Mouse (Mus musculus): ENCODE measurements around the gene Gm21304. TPM values are rescaled to one million over a fixed set of nuclear protein-coding genes. Genes with fewer than 3 reads are reported as not detected.
"Not testable (repeated sequence)": the region's sequence is repeated elsewhere in the genome, so short reads cannot be mapped to it uniquely, and the experiment has no call there.

Gene Gm21304
- polyA plus RNA-seq (2014; fragmentation: Nextera tagmentation; extraction: Ambion mirVana), result not detected in 2 replicates

DNA sequence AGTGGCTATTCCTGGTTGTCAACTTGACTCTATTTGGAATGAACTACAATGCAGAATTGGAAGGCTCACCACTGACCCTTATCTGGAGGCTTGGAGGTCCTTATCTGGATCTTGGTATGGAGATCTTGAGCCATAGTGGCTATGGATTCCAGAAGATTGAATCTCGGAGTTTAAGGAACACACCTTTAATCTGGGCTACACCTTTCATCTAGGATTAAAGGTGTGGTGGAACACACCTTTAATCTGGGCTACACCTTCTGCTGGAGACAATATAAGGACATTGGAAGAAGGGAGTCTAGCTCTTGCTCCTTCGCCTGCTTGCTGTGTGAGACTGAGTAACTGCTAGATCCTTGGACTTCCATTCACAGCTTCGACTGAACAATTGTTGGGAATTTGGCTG lies at the start of gene Gm21304:
Gm21304 (plus strand) TSS at position 301 of the 400 bp plus-strand sequence.
- ATAC-seq (replicated peaks; ENCODE audit: insufficient number of reproducible peaks, low FRiP score, low TSS enrichment, low read depth); H3K27me3 ChIP-seq (ENCODE audit: control insufficient read depth, insufficient read depth, low read length); H3K4me2 ChIP-seq (ENCODE audit: low read depth, low read length); H3K27ac ChIP-seq (replicated peaks; ENCODE audit: low read depth, low read length); DNase-seq (ENCODE audit: low spot score); H3K36me3 ChIP-seq (replicated peaks; ENCODE audit: control insufficient read depth, insufficient read depth, low read depth, low read length); H3K4me3 ChIP-seq (ENCODE audit: low read depth, low read length); H3K9ac ChIP-seq (replicated peaks; ENCODE audit: low read length); H3K4me1 ChIP-seq (ENCODE audit: control insufficient read depth, insufficient read depth, low read length); H3K9me3 ChIP-seq (replicated peaks; ENCODE audit: control insufficient read depth, low read length): not testable (repeated sequence)
- WGBS, result no CpG with 5 or more reads among the region's 3 CpGs

DNA sequence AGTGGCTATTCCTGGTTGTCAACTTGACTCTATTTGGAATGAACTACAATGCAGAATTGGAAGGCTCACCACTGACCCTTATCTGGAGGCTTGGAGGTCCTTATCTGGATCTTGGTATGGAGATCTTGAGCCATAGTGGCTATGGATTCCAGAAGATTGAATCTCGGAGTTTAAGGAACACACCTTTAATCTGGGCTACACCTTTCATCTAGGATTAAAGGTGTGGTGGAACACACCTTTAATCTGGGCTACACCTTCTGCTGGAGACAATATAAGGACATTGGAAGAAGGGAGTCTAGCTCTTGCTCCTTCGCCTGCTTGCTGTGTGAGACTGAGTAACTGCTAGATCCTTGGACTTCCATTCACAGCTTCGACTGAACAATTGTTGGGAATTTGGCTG lies 25.6 kb upstream of the Gm21304 start, which contains the start of gene Gm21293:
Gm21293 (plus strand) TSS at position 301 of the 400 bp plus-strand sequence.
- not testable (repeated sequence) for DNase-seq (ENCODE audit: low spot score); H3K4me2 ChIP-seq (ENCODE audit: low read depth, low read length); H3K9ac ChIP-seq (replicated peaks; ENCODE audit: low read length); ATAC-seq (replicated peaks; ENCODE audit: insufficient number of reproducible peaks, low FRiP score, low TSS enrichment, low read depth); H3K27me3 ChIP-seq (ENCODE audit: control insufficient read depth, insufficient read depth, low read length); H3K36me3 ChIP-seq (replicated peaks; ENCODE audit: control insufficient read depth, insufficient read depth, low read depth, low read length); H3K4me1 ChIP-seq (ENCODE audit: control insufficient read depth, insufficient read depth, low read length); H3K27ac ChIP-seq (replicated peaks; ENCODE audit: low read depth, low read length); H3K9me3 ChIP-seq (replicated peaks; ENCODE audit: control insufficient read depth, low read length); H3K4me3 ChIP-seq (ENCODE audit: low read depth, low read length)
- WGBS, result no CpG with 5 or more reads among the region's 3 CpGs

DNA sequence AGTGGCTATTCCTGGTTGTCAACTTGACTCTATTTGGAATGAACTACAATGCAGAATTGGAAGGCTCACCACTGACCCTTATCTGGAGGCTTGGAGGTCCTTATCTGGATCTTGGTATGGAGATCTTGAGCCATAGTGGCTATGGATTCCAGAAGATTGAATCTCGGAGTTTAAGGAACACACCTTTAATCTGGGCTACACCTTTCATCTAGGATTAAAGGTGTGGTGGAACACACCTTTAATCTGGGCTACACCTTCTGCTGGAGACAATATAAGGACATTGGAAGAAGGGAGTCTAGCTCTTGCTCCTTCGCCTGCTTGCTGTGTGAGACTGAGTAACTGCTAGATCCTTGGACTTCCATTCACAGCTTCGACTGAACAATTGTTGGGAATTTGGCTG lies 17.1 kb upstream of the Gm21304 start, which contains the start of gene Gm6763:
Gm6763 (plus strand) TSS at position 301 of the 400 bp plus-strand sequence.
- not testable (repeated sequence) for H3K27me3 ChIP-seq (ENCODE audit: control insufficient read depth, insufficient read depth, low read length); H3K27ac ChIP-seq (replicated peaks; ENCODE audit: low read depth, low read length); H3K4me1 ChIP-seq (ENCODE audit: control insufficient read depth, insufficient read depth, low read length); H3K4me2 ChIP-seq (ENCODE audit: low read depth, low read length); ATAC-seq (replicated peaks; ENCODE audit: insufficient number of reproducible peaks, low FRiP score, low TSS enrichment, low read depth); DNase-seq (ENCODE audit: low spot score); H3K36me3 ChIP-seq (replicated peaks; ENCODE audit: control insufficient read depth, insufficient read depth, low read depth, low read length); H3K9ac ChIP-seq (replicated peaks; ENCODE audit: low read length); H3K4me3 ChIP-seq (ENCODE audit: low read depth, low read length); H3K9me3 ChIP-seq (replicated peaks; ENCODE audit: control insufficient read depth, low read length)
- no CpG with 5 or more reads among the region's 3 CpGs for WGBS

DNA sequence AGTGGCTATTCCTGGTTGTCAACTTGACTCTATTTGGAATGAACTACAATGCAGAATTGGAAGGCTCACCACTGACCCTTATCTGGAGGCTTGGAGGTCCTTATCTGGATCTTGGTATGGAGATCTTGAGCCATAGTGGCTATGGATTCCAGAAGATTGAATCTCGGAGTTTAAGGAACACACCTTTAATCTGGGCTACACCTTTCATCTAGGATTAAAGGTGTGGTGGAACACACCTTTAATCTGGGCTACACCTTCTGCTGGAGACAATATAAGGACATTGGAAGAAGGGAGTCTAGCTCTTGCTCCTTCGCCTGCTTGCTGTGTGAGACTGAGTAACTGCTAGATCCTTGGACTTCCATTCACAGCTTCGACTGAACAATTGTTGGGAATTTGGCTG lies 8.6 kb upstream of the Gm21304 start, which contains the start of gene Gm8764:
Gm8764 (plus strand) TSS at position 301 of the 400 bp plus-strand sequence.
- not testable (repeated sequence) for H3K36me3 ChIP-seq (replicated peaks; ENCODE audit: control insufficient read depth, insufficient read depth, low read depth, low read length); H3K9me3 ChIP-seq (replicated peaks; ENCODE audit: control insufficient read depth, low read length); H3K4me1 ChIP-seq (ENCODE audit: control insufficient read depth, insufficient read depth, low read length); H3K4me2 ChIP-seq (ENCODE audit: low read depth, low read length); H3K27ac ChIP-seq (replicated peaks; ENCODE audit: low read depth, low read length); ATAC-seq (replicated peaks; ENCODE audit: insufficient number of reproducible peaks, low FRiP score, low TSS enrichment, low read depth); H3K27me3 ChIP-seq (ENCODE audit: control insufficient read depth, insufficient read depth, low read length); H3K9ac ChIP-seq (replicated peaks; ENCODE audit: low read length); DNase-seq (ENCODE audit: low spot score); H3K4me3 ChIP-seq (ENCODE audit: low read depth, low read length)
- WGBS, result no CpG with 5 or more reads among the region's 3 CpGs

DNA sequence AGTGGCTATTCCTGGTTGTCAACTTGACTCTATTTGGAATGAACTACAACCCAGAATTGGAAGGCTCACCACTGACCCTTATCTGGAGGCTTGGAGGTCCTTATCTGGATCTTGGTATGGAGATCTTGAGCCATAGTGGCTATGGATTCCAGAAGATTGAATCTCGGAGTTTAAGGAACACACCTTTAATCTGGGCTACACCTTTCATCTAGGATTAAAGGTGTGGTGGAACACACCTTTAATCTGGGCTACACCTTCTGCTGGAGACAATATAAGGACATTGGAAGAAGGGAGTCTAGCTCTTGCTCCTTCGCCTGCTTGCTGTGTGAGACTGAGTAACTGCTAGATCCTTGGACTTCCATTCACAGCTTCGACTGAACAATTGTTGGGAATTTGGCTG lies 8.4 kb downstream of the Gm21304 start, which contains the start of gene Gm21312:
Gm21312 (plus strand) TSS at position 301 of the 400 bp plus-strand sequence.
- H3K27me3 ChIP-seq (ENCODE audit: control insufficient read depth, insufficient read depth, low read length); H3K4me3 ChIP-seq (ENCODE audit: low read depth, low read length); H3K9me3 ChIP-seq (replicated peaks; ENCODE audit: control insufficient read depth, low read length); H3K4me2 ChIP-seq (ENCODE audit: low read depth, low read length); H3K27ac ChIP-seq (replicated peaks; ENCODE audit: low read depth, low read length); H3K4me1 ChIP-seq (ENCODE audit: control insufficient read depth, insufficient read depth, low read length); H3K9ac ChIP-seq (replicated peaks; ENCODE audit: low read length); ATAC-seq (replicated peaks; ENCODE audit: insufficient number of reproducible peaks, low FRiP score, low TSS enrichment, low read depth); DNase-seq (ENCODE audit: low spot score); H3K36me3 ChIP-seq (replicated peaks; ENCODE audit: control insufficient read depth, insufficient read depth, low read depth, low read length): not testable (repeated sequence)
- no CpG with 5 or more reads among the region's 3 CpGs for WGBS

DNA sequence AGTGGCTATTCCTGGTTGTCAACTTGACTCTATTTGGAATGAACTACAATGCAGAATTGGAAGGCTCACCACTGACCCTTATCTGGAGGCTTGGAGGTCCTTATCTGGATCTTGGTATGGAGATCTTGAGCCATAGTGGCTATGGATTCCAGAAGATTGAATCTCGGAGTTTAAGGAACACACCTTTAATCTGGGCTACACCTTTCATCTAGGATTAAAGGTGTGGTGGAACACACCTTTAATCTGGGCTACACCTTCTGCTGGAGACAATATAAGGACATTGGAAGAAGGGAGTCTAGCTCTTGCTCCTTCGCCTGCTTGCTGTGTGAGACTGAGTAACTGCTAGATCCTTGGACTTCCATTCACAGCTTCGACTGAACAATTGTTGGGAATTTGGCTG lies 16.9 kb downstream of the Gm21304 start, which contains the start of gene Gm20765:
Gm20765 (plus strand) TSS at position 301 of the 400 bp plus-strand sequence.
- not testable (repeated sequence) for DNase-seq (ENCODE audit: low spot score); H3K9me3 ChIP-seq (replicated peaks; ENCODE audit: control insufficient read depth, low read length); ATAC-seq (replicated peaks; ENCODE audit: insufficient number of reproducible peaks, low FRiP score, low TSS enrichment, low read depth); H3K36me3 ChIP-seq (replicated peaks; ENCODE audit: control insufficient read depth, insufficient read depth, low read depth, low read length); H3K9ac ChIP-seq (replicated peaks; ENCODE audit: low read length); H3K4me2 ChIP-seq (ENCODE audit: low read depth, low read length); H3K27me3 ChIP-seq (ENCODE audit: control insufficient read depth, insufficient read depth, low read length); H3K4me1 ChIP-seq (ENCODE audit: control insufficient read depth, insufficient read depth, low read length); H3K4me3 ChIP-seq (ENCODE audit: low read depth, low read length); H3K27ac ChIP-seq (replicated peaks; ENCODE audit: low read depth, low read length)
- WGBS, result no CpG with 5 or more reads among the region's 3 CpGs

DNA sequence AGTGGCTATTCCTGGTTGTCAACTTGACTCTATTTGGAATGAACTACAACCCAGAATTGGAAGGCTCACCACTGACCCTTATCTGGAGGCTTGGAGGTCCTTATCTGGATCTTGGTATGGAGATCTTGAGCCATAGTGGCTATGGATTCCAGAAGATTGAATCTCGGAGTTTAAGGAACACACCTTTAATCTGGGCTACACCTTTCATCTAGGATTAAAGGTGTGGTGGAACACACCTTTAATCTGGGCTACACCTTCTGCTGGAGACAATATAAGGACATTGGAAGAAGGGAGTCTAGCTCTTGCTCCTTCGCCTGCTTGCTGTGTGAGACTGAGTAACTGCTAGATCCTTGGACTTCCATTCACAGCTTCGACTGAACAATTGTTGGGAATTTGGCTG lies 25.4 kb downstream of the Gm21304 start, which contains the start of gene Gm4340:
Gm4340 (plus strand) TSS at position 301 of the 400 bp plus-strand sequence.
- not testable (repeated sequence) for H3K4me2 ChIP-seq (ENCODE audit: low read depth, low read length); ATAC-seq (replicated peaks; ENCODE audit: insufficient number of reproducible peaks, low FRiP score, low TSS enrichment, low read depth); H3K36me3 ChIP-seq (replicated peaks; ENCODE audit: control insufficient read depth, insufficient read depth, low read depth, low read length); H3K4me1 ChIP-seq (ENCODE audit: control insufficient read depth, insufficient read depth, low read length); H3K4me3 ChIP-seq (ENCODE audit: low read depth, low read length); H3K9me3 ChIP-seq (replicated peaks; ENCODE audit: control insufficient read depth, low read length); H3K27ac ChIP-seq (replicated peaks; ENCODE audit: low read depth, low read length); H3K9ac ChIP-seq (replicated peaks; ENCODE audit: low read length); DNase-seq (ENCODE audit: low spot score); H3K27me3 ChIP-seq (ENCODE audit: control insufficient read depth, insufficient read depth, low read length)
- no CpG with 5 or more reads among the region's 3 CpGs for WGBS

DNA sequence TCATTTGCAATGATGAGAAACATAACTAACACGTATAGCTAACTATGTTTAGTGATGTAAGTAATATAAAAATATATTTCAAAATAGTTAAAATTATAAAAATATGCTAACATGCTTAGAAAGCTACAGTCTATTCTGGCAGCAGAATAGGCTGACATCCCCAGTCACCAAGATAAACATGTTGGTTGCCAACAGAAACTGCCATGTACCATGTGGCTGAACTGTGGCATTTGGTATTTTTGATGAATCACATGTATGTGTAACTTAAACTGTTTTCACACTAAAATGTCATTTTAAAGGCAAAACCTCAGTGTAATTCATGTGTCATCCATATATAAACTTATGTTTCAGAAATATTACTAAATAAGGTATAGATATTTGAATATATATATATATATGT lies 41.3 kb downstream of the Gm21304 start:
- H3K4me1 ChIP-seq (ENCODE audit: control insufficient read depth, insufficient read depth, low read length), result no peaks in the 10 kb centered on the region
- no peak for ATAC-seq (replicated peaks; ENCODE audit: insufficient number of reproducible peaks, low FRiP score, low TSS enrichment, low read depth)
- no peak for DNase-seq (ENCODE audit: low spot score)
- H3K9me3 ChIP-seq (replicated peaks; ENCODE audit: control insufficient read depth, low read length), result no peaks in the 10 kb centered on the region
- H3K27ac ChIP-seq (replicated peaks; ENCODE audit: low read depth, low read length), result no peak overlapping the region
- no peaks in the 10 kb centered on the region; the same call in 1 of the 2 replicates for H3K36me3 ChIP-seq (replicated peaks; ENCODE audit: control insufficient read depth, insufficient read depth, low read depth, low read length)
- no peaks in the 10 kb centered on the region for H3K27me3 ChIP-seq (ENCODE audit: control insufficient read depth, insufficient read depth, low read length)
- 80% methylated on average over 1 of the region's 1 CpGs for WGBS
- H3K4me3 ChIP-seq (ENCODE audit: low read depth, low read length), result no peak overlapping the region
- no peak overlapping the region for H3K9ac ChIP-seq (replicated peaks; ENCODE audit: low read length)
- H3K4me2 ChIP-seq (ENCODE audit: low read depth, low read length), result no peak overlapping the region

Measured in embryonic facial prominence, embryonic 11.5 days (tissue).